Mouse (Mus musculus): Measurements from ENCODE around the gene Tfrc.
"Not testable (repeated sequence)": the region's sequence is repeated elsewhere in the genome, so short reads cannot be mapped to it uniquely, and the experiment has no call there.

Tfrc gene

DNA sequence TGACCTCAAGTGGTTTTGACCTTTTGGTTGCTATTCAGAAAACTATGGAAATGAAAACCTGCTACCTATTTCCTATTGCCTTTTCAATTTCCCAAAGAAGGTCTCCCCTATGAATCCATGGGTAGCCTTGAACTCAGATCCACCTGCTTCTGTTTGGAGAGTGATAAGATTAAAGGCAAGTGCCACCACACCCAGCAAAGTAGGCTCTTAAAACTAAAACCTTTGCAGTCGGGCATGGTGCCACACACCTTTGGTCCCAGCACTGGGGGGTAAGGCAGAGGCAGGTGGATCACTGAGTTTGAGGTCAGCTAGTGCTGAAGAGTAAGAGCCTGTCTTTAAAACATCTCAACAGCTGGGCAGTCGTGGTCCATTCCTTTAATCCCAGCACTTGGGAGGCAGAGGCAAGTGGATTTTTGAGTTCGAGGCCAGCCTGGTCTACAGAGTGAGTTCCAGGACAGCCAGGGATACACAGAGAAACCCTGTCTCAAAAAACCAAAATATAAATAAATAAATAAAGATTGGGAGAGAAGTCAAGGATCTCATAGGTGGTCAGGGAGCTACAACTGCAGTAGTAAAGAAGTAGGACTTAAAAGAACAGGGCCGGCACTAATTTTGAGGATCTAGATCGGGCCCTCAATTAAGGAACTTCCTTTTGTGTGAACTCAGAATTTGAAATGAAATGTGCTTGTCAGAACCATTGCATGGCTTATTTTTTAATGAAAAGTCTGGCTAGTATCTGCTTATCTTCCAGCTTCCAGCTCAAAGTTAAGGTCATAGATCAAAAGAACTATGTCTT, 1.9 kb downstream of the Tfrc start:
- DNase-seq (ENCODE audit: low read depth, low spot score) = no peak

DNA sequence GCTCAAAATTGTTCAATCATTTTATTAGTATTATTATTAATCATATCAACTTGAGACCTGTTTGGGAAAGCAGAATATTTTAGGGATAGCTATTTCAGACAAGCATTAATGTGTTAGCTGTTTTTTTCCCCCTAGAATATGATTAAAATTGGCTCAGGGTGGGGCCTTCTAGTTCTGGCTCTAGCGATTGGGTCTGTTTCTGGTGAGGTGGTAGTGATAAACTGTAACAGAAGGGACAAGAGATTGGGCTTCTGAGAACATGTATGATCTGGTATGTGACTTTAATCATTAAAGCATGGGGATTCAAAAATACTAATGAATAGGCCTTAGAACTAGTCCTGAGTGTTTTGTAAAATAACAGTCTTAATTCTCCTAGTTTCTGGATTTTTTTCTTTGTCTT, 3.3 kb downstream of the Tfrc start:
- DNase-seq (ENCODE audit: low read depth, low spot score) = no peak

DNA sequence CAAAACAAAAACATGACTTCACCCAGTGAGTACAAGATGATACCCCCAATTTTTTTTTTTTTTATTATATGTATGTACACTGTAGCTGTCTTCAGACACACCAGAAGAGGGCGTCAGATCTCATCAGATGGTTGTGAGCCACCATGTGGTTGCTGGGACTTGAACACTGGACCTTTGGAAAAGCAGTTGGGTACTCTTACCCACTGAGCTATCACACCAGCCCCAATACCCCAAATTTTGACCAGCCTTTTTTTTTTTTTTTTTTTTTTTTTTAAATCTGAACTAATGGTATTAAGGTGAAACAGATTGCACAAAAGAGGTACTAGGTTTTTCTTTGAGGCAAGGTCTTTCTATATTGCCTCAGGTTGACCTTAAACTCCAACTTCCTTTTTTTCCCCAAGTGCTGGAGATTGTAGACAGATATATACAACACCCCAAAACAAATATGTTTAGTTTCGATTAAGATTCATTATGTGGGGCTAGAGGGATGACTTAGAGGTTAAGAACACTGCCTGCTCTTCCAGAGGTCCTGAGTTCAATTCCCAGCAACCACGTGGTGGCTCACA, 4.6 kb downstream of the Tfrc start:
- DNase-seq (ENCODE audit: low read depth, low spot score) = no peak

GRCm38 (mm10) chr16:32614047-32614446, 5.3 kb downstream of the Tfrc start:
- DNase-seq (ENCODE audit: low read depth, low spot score) = peak; percentile 44

GRCm38 (mm10) chr16:32618946-32619345, 10.2 kb downstream of the Tfrc start:
- DNase-seq (ENCODE audit: low read depth, low spot score) = no peak

GRCm38 (mm10) chr16:32628140-32628539, 19.4 kb downstream of the Tfrc start:
- DNase-seq (ENCODE audit: low read depth, low spot score) = no peak

DNA sequence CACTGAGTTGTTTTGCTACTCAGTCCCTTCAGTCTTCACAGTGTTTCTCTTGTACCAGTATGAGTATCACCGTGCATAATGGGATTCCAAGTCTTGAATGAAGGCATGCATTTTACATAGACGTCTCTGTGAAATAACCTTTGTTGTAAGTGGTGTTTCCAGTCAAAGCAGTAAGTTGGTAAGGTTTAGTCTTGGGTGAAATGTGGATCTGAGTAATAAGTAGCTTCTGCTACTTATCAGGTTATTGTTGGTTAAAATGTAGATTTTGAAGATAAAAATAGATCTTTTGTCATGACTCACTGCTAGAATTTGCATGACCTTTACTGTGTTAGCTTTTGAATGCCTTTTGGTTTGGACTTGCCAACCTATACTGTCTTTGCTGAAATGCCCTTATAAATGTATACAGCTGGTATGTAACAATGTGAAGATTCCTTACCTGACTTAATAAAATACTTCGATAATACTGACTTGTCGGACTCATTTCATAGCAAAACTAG, 23.7 kb downstream of the Tfrc start:
- DNase-seq (ENCODE audit: low read depth, low spot score) = no peak

GRCm38 (mm10) chr16:32633486-32634012, 24.8 kb downstream of the Tfrc start:
- DNase-seq (ENCODE audit: low read depth, low spot score) = no peak

DNA sequence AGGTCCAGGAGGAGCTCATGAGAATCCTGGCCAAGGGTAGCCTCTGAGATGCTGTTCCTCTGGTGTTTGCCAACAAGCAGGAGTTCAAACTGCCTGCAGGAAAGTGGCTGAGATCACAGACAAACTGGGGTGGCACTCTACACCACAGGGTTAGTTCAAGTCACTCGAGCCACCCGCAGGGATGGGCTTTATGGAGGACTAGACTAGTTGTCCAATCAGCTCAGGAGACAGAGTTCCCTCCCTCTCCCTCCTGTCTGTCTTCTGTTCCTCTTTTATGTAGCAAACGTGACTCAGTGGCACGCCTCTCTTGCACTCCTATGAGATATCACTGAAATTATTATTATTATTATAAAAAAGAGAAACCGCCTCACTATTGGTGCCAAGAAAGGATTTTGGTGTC, 25.5 kb downstream of the Tfrc start:
- DNase-seq (ENCODE audit: low read depth, low spot score) = no peak

DNA sequence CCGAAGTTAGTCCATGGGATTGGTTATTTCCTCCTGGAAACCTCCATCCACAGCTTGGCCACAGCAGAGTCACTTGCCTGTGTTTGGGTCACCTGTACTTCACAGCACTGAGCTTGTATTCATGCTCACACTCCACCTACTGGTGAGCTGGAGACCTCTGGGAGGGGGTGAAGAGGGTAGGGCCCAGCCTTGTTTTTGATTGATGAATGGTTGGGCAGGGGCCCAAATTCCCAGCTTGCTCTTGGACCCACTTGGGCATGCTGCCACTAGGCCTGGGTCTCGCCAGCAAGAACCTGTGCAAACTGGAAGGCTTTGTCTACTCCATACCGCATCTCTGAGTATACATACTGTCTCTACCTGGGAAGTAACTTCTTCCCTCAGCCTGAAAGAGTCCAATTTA, 26.6 kb downstream of the Tfrc start:
- peak; percentile 88 for DNase-seq (ENCODE audit: low read depth, low spot score)

- DNase-seq (ENCODE audit: low read depth, low spot score) = no peak
Observed at GRCm38 (mm10) chr16:32636331-32636730, 27.6 kb downstream of the Tfrc start.

DNA sequence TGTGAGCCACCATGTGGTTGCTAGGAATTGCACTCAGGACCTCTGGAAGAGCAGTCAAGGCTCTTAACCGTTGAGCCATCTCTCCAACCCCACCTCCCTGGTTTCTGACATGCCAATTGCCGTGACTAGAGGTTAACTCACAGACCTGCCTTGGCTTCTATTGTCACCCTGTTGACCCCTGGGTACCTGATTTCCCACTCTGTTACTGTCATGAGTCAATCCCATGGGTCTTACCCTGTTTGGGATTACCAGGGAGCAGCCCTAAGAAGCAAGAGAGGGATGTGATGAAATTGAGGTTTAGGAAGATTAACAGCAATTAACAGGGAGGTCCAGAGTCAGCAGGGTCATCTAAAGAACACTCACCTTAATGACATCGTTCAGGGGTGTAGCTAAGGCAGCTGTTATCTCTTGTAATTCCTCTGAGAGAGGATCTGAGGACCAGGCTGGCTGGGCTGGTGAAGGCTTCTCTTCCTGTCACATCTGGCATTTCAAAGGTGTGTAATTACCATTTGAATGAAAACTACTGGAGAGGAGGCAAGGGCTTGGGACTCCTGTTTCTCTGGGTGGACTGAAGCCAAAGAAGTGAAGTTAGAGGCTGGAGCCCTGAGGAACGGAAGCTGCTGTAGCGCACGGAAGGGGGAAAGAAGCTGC, 28.3 kb downstream of the Tfrc start:
- DNase-seq (ENCODE audit: low read depth, low spot score) = peak; percentile 93

DNA sequence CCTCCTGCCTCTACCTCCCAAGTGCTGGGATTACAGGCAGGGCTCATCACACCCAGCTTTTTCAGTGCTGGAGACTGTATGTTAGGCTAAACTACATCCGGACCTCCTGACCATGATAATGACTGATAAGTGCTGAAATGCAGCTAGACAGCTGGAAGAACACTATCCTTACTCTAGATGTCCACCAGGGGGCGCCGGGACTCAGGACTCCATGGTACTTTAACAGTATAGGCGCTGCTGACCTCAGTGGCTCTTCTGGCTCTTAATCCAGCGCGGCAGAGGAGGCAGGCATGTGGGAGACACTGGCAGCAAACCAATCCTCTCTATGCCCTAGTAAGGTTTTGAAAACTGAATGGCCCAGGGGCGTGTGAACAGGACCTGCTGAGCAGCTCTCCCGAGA, 29.8 kb downstream of the Tfrc start:
- peak; percentile 95 for DNase-seq (ENCODE audit: low read depth, low spot score)

DNA sequence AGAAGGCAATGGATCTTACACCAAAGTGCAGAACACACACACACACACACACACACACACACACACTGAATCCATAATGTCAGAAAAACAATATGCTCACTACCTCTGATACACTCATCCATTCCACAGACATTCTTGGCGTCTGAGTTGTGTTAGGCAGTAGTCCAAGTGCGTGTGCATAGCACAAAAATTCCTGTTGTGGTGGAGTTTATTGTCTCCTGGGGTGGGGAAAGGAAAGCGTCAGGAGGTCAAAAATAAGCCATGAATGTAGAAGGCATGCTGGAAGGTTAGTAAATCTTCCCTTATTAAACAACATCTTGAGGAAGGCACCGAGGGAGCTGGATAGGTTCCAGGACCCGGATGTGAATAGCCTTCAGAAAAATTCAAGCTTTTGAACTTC, 31.4 kb downstream of the Tfrc start:
- DNase-seq (ENCODE audit: low read depth, low spot score) = no peak

DNA sequence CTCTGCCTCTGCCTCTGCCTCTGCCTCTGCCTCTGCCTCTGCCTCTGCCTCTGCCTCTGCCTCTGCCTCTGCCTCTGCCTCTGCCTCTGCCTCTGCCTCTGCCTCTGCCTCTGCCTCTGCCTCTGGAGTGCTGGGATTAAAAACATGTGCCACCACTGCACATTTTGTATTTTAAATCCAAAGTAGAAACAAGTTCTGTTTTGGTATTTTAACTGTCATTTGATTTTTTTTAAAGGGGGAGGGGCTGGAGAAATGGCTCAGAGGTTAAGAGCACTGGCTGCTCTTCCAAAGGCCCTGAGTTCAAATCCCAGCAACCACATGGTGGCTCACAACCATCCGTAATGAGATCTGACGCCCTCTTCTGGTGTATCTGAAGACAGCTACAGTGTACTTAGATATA, 32.0 kb downstream of the Tfrc start:
- not testable (repeated sequence) for DNase-seq (ENCODE audit: low read depth, low spot score)

DNA sequence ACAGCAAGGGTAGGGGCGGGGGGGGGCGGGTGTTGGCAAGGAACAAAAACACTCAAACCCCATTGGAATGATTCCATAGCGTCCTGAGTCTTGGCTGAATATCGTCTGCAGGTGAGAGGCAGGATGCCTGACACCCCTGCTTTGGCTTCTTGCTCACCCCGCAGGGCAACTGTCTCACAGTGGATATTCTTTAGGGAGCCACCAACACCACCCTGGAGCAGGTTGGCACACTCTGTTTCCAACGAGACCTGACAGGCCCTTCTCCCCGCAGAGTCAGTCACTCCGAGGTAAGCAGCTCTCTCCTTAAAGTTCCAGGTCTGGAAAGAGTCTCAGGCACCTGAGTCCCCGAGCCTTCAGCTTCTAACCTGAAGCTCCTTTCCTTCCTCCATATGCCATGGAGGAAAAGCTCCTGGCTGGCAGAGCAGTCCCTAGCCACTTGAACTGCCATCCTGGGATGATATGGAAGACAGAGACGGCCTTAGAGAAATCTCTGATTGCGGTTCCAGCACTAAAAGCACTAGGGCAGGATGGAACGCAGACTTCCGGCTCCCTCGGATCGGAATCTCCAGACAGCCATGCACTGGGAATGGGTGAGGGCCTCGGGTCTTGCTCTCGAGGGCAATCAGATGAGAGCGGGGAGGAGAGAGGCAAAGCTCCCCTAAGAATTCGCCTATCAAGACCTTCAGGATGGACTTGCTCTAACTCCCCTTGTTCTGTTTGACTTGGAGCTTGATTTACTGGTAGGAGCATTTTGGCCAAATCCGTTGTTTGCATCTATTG, 32.9 kb downstream of the Tfrc start:
- no peak for DNase-seq (ENCODE audit: low read depth, low spot score)

DNA sequence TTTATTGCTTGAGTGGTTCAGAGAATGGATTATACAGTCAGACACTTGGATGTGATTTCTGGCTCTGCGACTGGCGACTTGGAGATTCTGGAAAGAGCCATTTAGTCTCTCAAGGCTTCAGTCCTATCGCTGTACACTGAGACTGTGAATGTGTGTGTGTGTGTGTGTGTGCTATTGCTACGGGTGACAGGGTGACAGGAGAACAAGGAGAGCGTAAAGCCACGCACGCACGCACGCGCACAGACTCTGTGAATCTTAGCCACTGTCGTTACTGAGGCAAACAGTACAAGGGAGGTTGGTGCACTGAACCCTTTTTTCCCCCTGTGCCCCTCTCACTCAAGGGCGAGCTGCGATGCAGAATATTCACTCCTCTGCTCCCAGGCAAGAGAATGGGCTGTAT, 33.6 kb downstream of the Tfrc start:
- no peak for DNase-seq (ENCODE audit: low read depth, low spot score)

DNA sequence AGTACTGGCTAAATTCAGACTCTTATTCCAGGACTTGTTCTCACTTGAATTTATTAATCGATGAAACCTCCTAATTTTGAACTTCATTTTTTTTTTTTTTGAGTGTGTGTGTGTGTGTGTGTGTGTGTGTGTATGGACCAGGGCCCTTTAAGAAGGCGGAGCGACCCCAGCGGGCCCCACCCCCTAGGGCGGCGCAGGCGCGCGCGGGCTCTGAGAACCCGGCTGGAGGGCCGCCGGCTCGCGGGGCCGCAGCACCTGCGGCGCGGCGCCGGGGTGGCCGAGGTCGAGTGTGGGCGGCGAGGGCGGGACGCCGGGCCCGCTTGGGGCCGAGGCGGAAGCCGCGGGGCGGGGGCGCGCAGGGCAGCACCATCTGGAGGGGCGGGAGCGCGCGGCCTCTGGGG, 34.9 kb downstream of the Tfrc start, which contains the start of gene Tnk2:
TSS of gene Tnk2 (plus strand) at position 214 of the 401 bp plus-strand sequence.
- peak; percentile 95 for DNase-seq (ENCODE audit: low read depth, low spot score)

- peak; percentile 64 for DNase-seq (ENCODE audit: low read depth, low spot score)
Observed at GRCm38 (mm10) chr16:32644069-32644800, 35.5 kb downstream of the Tfrc start.

GRCm38 (mm10) chr16:32644801-32645170, 36.1 kb downstream of the Tfrc start:
- DNase-seq (ENCODE audit: low read depth, low spot score) = no peak

- DNase-seq (ENCODE audit: low read depth, low spot score) = peak; percentile 68
Observed at GRCm38 (mm10) chr16:32645361-32645914, 36.7 kb downstream of the Tfrc start.
